Mouse (Mus musculus) kidney, adult 2 months (tissue): ENCODE results near the gene Ggt6. TPM values are rescaled to one million over a fixed set of nuclear protein-coding genes. Genes with fewer than 3 reads are reported as not detected.
A peak's percentile ranks its signal among the peaks of the same experiment; 100 is the strongest.

Source experiments
- DNase-seq: peaks from one replicate; pipeline ENCODE4 v3.0.0; 2021
- H3K27ac ChIP-seq: fragments of 200-500 bp; 2 replicates; pipeline ENCODE4 v1.5.1; 2012; ENCODE audit warnings: low read depth, low read length, control low read depth, inconsistent platforms; ENCODE audit not compliant: insufficient read depth
- H3K27me3 ChIP-seq: fragments of 200-500 bp; replicated peaks from 2 replicates; pipeline ENCODE4 v1.6.1; 2012; ENCODE audit warnings: mild to moderate bottlenecking, moderate library complexity, low read length, inconsistent platforms; ENCODE audit not compliant: control insufficient read depth, insufficient read depth
- H3K36me3 ChIP-seq: fragments of 200-500 bp; 2 replicates; pipeline ENCODE4 v1.6.1; 2012; ENCODE audit warnings: mild to moderate bottlenecking, moderate library complexity, low read length, inconsistent platforms; ENCODE audit not compliant: control insufficient read depth, insufficient read depth
- H3K4me1 ChIP-seq: fragments of 200-500 bp; 2 replicates; pipeline ENCODE4 v1.6.1; 2011; ENCODE audit warnings: low read length; ENCODE audit not compliant: control insufficient read depth, insufficient read depth
- H3K4me3 ChIP-seq: fragments of 200-500 bp; 2 replicates; pipeline ENCODE4 v1.5.1; 2011; ENCODE audit warnings: mild to moderate bottlenecking, low read depth, low read length, control low read depth; ENCODE audit not compliant: insufficient read depth
- CTCF ChIP-seq: fragments of 200-500 bp; conservative IDR thresholded peaks from 2 replicates; pipeline ENCODE4 v1.5.1; 2011; ENCODE audit warnings: low read depth, mild to moderate bottlenecking, control low read depth, low read length, moderate library complexity, mixed read lengths; ENCODE audit not compliant: insufficient read depth, insufficient read length
- POLR2A ChIP-seq: fragments of 200-500 bp; IDR thresholded peaks from one replicate; pipeline ENCODE4 v1.6.1; 2011; ENCODE audit warnings: low read depth, low read length, control low read depth
- WGBS: fragments of 180-500 bp; shearing (Covaris S2); methylation state at CpG from one replicate; pipeline ENCODE4 v1.1.7; 2018; 5-methylcytosine and 5-hydroxymethylcytosine counted together
- polyA plus RNA-seq: library from polyadenylated mRNA; depleted of rRNA; stranded (reverse); fragments of >200 nt; gene quantifications from 2 replicates; pipeline ENCODE4 v1.2.3, GENCODE M21; 2012

The Ggt6 gene
- polyA plus RNA-seq, 1 experiment = 24.3 TPM

- Histone ChIP-seq H3K27me3 (no peaks in the 10 kb centered on the region), H3K4me1 (peaks cover 11% of the 10 kb centered on the region; the same call in 1 of the 2 replicates), H3K36me3 (no peaks in the 10 kb centered on the region), H3K27ac (peak within 1 kb of the TSS; percentile 98), H3K4me3 (peak within 1 kb of the TSS; percentile 93)
- peak; percentile 50 for TF ChIP-seq CTCF
- peak; percentile 30 for TF ChIP-seq POLR2A
- DNase-seq = peak; percentile 95
- under 1% methylated on average over 84 of the region's 86 CpGs for WGBS
These were observed 24.0 kb upstream of the Ggt6 start, which contains the start of gene Smtnl2 for GRCm38 (mm10) chr11:72411093-72411921. Gene Smtnl2 (minus strand): TSS chr11:72411713.

GRCm38 (mm10) chr11:72411945-72412344 is 23.4 kb upstream of the Ggt6 start:
- Histone ChIP-seq H3K27me3 (no peaks in the 10 kb centered on the region), H3K36me3 (no peaks in the 10 kb centered on the region), H3K27ac (peak overlapping the region; percentile 28; the same call in 1 of the 2 replicates), H3K4me1 (peaks cover 11% of the 10 kb centered on the region; the same call in 1 of the 2 replicates), H3K4me3 (peak overlapping the region; percentile 32; the same call in 1 of the 2 replicates)
- no peak for DNase-seq
- 17% methylated on average over 9 of the region's 9 CpGs for WGBS
- TF ChIP-seq CTCF = no peak

GRCm38 (mm10) chr11:72413016-72413415 is 22.3 kb upstream of the Ggt6 start:
- Histone ChIP-seq H3K27ac (no peak overlapping the region), H3K4me3 (no peak overlapping the region), H3K4me1 (peaks cover 14% of the 10 kb centered on the region), H3K36me3 (no peaks in the 10 kb centered on the region), H3K27me3 (no peaks in the 10 kb centered on the region)
- no peak for TF ChIP-seq CTCF
- no peak for TF ChIP-seq POLR2A
- 80% methylated on average over 7 of the region's 7 CpGs for WGBS
- DNase-seq = no peak

GRCm38 (mm10) chr11:72413601-72414190 is 21.6 kb upstream of the Ggt6 start:
- Histone ChIP-seq H3K4me1 (peaks cover 20% of the 10 kb centered on the region), H3K27ac (no peak overlapping the region), H3K27me3 (no peaks in the 10 kb centered on the region), H3K36me3 (no peaks in the 10 kb centered on the region), H3K4me3 (no peak overlapping the region)
- 71% methylated on average over 5 of the region's 5 CpGs for WGBS
- TF ChIP-seq CTCF (no peak), POLR2A (no peak)
- no peak for DNase-seq

GRCm38 (mm10) chr11:72415155-72415554 is 20.2 kb upstream of the Ggt6 start:
- Histone ChIP-seq H3K36me3 (no peaks in the 10 kb centered on the region), H3K27ac (no peak overlapping the region), H3K27me3 (no peaks in the 10 kb centered on the region), H3K4me3 (no peak overlapping the region), H3K4me1 (peaks cover 16% of the 10 kb centered on the region)
- no peak for TF ChIP-seq CTCF
- no peak for TF ChIP-seq POLR2A
- DNase-seq = no peak
- 81% methylated on average over 8 of the region's 8 CpGs for WGBS

- H3K4me1 ChIP-seq = peaks cover 16% of the 10 kb centered on the region
- H3K27ac ChIP-seq = no peak overlapping the region
- no peaks in the 10 kb centered on the region for H3K36me3 ChIP-seq
- H3K27me3 ChIP-seq = no peaks in the 10 kb centered on the region
- TF ChIP-seq CTCF (no peak), POLR2A (no peak)
- no peak overlapping the region for H3K4me3 ChIP-seq
- no peak for DNase-seq
- WGBS = 86% methylated on average over 5 of the region's 5 CpGs
These were observed 18.7 kb upstream of the Ggt6 start for GRCm38 (mm10) chr11:72416666-72417065.

- 69% methylated on average over 4 of the region's 4 CpGs for WGBS
- no peak for DNase-seq
- Histone ChIP-seq H3K27ac (no peak overlapping the region), H3K27me3 (no peaks in the 10 kb centered on the region), H3K36me3 (no peaks in the 10 kb centered on the region), H3K4me1 (peaks cover 12% of the 10 kb centered on the region), H3K4me3 (no peak overlapping the region)
- TF ChIP-seq CTCF (no peak), POLR2A (no peak)
These were observed 17.9 kb upstream of the Ggt6 start for GRCm38 (mm10) chr11:72417376-72417775.
